Mouse (Mus musculus) embryonic facial prominence, embryonic 13.5 days (tissue): ENCODE measurements at regions not wholly inside any gene's neighbourhood (a gene's known extent, or its start where the extent isn't known, plus 50 kb on each side); places are given as distances from the start of the nearest gene placed in this dataset.
A peak's percentile ranks its signal among the peaks of the same experiment; 100 is the strongest.

Experiments used
- ATAC-seq: fragments of 200-750 bp; cut with Nextera tagmentation; 2 replicates; pipeline ENCODE4 v1.8.0; 2017; ENCODE audit warnings: low read depth; ENCODE audit not compliant: insufficient number of reproducible peaks, insufficient read depth, low FRiP score, low TSS enrichment
- H3K27ac ChIP-seq: fragments of 300-500 bp; sonication (generic); 2 replicates; pipeline ENCODE4 v1.5.1; 2015; ENCODE audit warnings: moderate library complexity, mild to moderate bottlenecking, inconsistent platforms
- H3K27me3 ChIP-seq: fragments of 300-500 bp; sonication (generic); 2 replicates; pipeline ENCODE4 v1.6.1; 2015; ENCODE audit warnings: mild to moderate bottlenecking, inconsistent platforms
- H3K36me3 ChIP-seq: fragments of 300-500 bp; sonication (generic); 2 replicates; pipeline ENCODE4 v1.6.1; 2015; ENCODE audit warnings: mild to moderate bottlenecking, inconsistent platforms
- H3K4me1 ChIP-seq: fragments of 300-500 bp; sonication (generic); 2 replicates; pipeline ENCODE4 v1.6.1; 2015; ENCODE audit warnings: inconsistent platforms
- H3K4me2 ChIP-seq: fragments of 300-500 bp; sonication (generic); 2 replicates; pipeline ENCODE4 v1.6.1; 2015; ENCODE audit warnings: moderate library complexity, mild to moderate bottlenecking, inconsistent platforms
- H3K4me3 ChIP-seq: fragments of 300-500 bp; sonication (generic); 2 replicates; pipeline ENCODE4 v1.5.1; 2015; ENCODE audit warnings: mild to moderate bottlenecking, inconsistent platforms
- H3K9ac ChIP-seq: fragments of 300-500 bp; sonication (generic); 2 replicates; pipeline ENCODE4 v1.6.1; 2015; ENCODE audit warnings: mild to moderate bottlenecking, inconsistent platforms
- H3K9me3 ChIP-seq: fragments of 300-500 bp; sonication (generic); 2 replicates; pipeline ENCODE4 v1.6.1; 2016; ENCODE audit warnings: inconsistent platforms
- WGBS: fragments of 180-500 bp; shearing (Covaris S2); methylation state at CpG from one replicate; pipeline ENCODE4 v1.1.7; 2015; ENCODE audit warnings: mixed read lengths; 5-methylcytosine and 5-hydroxymethylcytosine counted together

DNA sequence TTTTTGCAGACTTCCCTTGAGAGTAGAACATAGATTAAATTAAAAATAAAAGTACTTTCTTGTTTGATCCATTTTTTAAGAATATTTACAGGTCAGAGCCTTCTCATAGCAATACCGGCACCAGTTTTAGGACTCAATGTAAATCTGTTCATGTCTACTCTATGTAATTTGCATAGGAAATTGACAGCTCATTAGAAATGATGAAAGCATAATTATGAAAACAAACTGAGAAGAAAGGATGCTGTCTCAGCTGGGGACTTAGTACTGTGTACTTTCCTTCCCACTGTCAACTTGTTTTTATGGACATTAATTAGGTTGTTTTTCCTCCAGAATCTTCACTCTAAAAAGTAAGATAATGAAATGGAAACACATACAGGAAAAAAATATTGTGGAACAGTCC is 3344.8 kb upstream of the Gm6569 start:
- WGBS = 83% methylated on average over 1 of the region's 1 CpGs
- no peak for ATAC-seq

DNA sequence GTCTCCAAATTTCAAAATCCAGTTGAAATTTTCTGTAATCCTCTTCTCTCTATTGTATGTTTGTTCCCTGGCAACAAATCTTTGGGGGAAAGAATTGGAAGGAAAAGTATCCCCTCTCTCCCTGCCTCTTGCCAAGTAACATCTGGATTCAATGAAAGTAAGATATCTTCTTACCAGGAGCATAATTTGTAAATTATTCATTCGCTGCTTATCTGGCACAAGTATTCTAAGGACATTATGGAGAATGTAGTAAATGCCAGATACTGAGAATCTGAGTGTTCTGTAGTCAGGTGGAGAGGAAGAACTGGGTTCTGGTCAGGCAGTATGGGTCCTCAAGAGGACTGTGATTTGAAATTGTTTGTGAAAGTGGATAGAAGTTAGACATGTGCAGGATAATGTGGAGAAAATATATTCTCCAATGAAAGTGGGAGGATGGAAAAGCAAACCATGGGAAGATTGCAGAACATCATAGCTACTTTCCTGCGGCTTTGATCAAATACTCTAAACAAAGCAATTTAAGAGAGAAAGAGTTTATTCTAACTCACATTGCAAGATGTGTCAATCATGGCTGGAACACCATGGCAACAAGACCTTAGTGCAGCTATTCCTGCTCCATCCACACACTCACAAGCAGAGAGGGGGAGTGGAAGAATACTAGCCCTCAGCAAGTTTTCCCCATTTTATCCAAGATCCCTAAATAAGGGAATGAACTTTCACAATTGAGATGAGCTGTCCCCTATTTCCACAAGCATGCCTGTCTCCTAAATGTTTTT is 3327.1 kb upstream of the Gm6569 start:
- no peak for ATAC-seq
- 36% methylated on average over 2 of the region's 2 CpGs for WGBS
- H3K27ac ChIP-seq = peak overlapping the region; percentile 39; the same call in 1 of the 2 replicates

More for the DNA sequence above, 3344.8 kb upstream of the Gm6569 start:
- Histone ChIP-seq H3K36me3 (no peaks in the 10 kb centered on the region), H3K9ac (no peak overlapping the region), H3K27me3 (no peaks in the 10 kb centered on the region), H3K4me2 (no peak overlapping the region), H3K9me3 (no peaks in the 10 kb centered on the region), H3K27ac (no peak overlapping the region), H3K4me1 (no peaks in the 10 kb centered on the region), H3K4me3 (no peak overlapping the region)

DNA sequence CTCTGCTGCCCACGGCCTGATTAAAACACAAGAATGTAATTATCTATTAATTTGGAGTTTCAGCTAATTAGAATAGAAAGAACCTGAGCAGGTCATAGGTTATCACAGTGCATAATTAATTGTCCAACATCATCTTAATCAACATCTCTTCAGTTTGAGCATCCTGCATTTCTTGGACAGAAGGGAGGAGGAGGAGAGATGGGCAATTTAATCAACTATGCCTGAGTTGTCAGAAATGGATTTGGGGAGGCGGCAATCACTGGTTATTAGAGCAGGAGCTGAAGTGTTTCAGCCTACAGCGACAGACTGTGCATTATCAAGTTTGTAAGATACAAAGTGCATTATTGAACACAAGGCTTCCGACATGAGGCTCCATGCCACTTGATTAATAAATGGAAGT is 3313.8 kb upstream of the Gm6569 start:
- WGBS = 81% methylated on average over 4 of the region's 4 CpGs
- no peak overlapping the region for H3K4me3 ChIP-seq

More for the DNA sequence above, 3327.1 kb upstream of the Gm6569 start:
- Histone ChIP-seq H3K4me1 (no peaks in the 10 kb centered on the region), H3K4me3 (no peak overlapping the region), H3K9ac (no peak overlapping the region), H3K4me2 (no peak overlapping the region), H3K36me3 (no peaks in the 10 kb centered on the region), H3K27me3 (no peaks in the 10 kb centered on the region), H3K9me3 (no peaks in the 10 kb centered on the region)

DNA sequence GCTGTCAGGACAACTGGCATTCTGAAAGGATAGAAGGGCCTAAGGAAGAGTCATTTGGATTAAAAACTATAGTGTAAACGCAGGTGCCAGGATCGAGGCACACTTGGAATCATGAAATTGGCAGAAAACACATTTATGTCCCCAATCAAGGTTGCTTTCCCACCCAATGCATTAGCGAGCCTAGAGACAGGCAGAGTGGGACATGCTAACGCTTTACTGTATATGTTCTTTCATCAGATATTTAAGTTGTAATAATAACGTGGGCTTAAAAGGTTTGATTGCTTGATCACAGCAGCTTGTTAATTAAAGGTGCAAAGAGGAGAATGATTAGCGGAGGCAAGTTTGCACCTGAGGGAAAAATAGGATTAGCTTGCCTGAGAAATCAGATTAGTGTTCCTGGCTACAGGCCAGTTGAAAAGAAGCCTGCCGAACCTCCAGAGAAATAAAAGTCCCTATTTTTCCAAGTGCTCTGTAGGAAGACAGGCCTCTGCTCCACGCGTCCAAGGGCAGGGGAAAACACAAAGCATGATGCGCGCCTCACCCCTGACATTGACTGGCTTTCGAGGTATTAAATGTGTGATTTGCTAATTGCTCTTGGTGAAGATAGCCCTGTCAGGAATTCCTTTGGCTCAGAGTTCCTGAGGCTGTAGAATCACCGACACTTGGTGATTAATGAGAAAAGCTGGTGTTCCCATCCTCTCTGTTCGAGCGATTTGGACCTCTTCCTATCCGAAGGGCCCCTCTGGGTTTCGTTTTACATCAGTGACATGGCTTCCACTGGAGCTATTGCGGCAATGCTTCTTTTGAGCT is 3279.4 kb upstream of the Gm6569 start:
- H3K36me3 ChIP-seq = no peaks in the 10 kb centered on the region
- no peak for ATAC-seq
- H3K9me3 ChIP-seq = no peaks in the 10 kb centered on the region
- 47% methylated on average over 18 of the region's 18 CpGs for WGBS
- no peaks in the 10 kb centered on the region for H3K27me3 ChIP-seq
- 0 out of 2 replicates have a peak, but pooled peaks cover 5% of the 10 kb centered on the region for H3K4me1 ChIP-seq
- H3K27ac ChIP-seq = no peak overlapping the region
- H3K4me3 ChIP-seq = no peak overlapping the region
- no peak overlapping the region for H3K9ac ChIP-seq
- H3K4me2 ChIP-seq = peak overlapping the region; percentile 9; the same call in 1 of the 2 replicates

More for the DNA sequence above, 3313.8 kb upstream of the Gm6569 start:
- no peak overlapping the region for H3K27ac ChIP-seq
- ATAC-seq = no peak
- no peaks in the 10 kb centered on the region for H3K27me3 ChIP-seq
- no peak overlapping the region for H3K4me2 ChIP-seq
- H3K36me3 ChIP-seq = no peaks in the 10 kb centered on the region
- H3K9ac ChIP-seq = no peak overlapping the region
- no peaks in the 10 kb centered on the region for H3K4me1 ChIP-seq
- H3K9me3 ChIP-seq = no peaks in the 10 kb centered on the region

DNA sequence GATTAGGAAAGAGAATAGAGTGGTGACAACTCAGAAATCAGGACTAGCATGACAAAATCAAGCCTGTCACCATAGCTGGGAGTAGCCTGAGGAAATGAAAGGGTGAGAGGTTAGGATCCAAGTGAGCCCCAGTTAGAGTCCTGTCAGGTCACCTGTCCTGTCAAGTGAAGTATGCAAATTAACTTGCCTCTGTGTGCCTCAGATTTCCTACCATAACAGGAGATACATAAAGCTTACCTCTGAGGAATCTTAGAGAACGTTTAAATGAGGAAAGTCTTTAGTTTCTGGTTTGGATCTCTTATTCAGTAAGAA is 3278.8 kb upstream of the Gm6569 start:
- H3K27ac ChIP-seq = no peak overlapping the region
- no peaks in the 10 kb centered on the region for H3K36me3 ChIP-seq
- ATAC-seq = no peak
- H3K4me1 ChIP-seq = 0 out of 2 replicates have a peak, but pooled peaks cover 5% of the 10 kb centered on the region
- no peaks in the 10 kb centered on the region for H3K27me3 ChIP-seq
- H3K9me3 ChIP-seq = no peaks in the 10 kb centered on the region
- WGBS = 60% methylated on average over 1 of the region's 1 CpGs
- peak overlapping the region; percentile 9; the same call in 1 of the 2 replicates for H3K4me2 ChIP-seq
- no peak overlapping the region for H3K4me3 ChIP-seq
- H3K9ac ChIP-seq = no peak overlapping the region

DNA sequence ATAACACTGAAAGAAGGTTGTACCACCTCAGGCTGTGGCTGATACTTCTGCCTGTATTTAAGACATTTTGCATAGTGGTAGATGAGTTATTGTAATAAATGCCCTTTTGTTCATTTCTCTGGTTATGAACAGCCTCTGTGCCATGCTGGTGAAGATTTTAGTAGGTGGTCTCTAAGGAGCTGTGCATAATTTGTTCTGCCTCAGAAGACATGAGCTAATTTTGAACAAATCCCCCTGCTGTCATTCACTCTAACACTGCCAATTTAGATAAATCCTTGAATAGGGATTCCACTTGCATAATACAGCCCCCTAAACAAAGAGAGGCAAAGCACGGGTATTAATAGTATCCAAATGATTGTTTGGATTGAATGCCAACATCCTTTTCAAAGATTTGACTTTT is 3240.1 kb upstream of the Gm6569 start:
- Histone ChIP-seq H3K4me2 (no peak overlapping the region), H3K27me3 (no peaks in the 10 kb centered on the region), H3K4me3 (no peak overlapping the region), H3K4me1 (no peaks in the 10 kb centered on the region), H3K36me3 (no peaks in the 10 kb centered on the region), H3K27ac (no peak overlapping the region), H3K9me3 (no peaks in the 10 kb centered on the region), H3K9ac (no peak overlapping the region)
- WGBS = 52% methylated on average over 1 of the region's 1 CpGs
- ATAC-seq = no peak

DNA sequence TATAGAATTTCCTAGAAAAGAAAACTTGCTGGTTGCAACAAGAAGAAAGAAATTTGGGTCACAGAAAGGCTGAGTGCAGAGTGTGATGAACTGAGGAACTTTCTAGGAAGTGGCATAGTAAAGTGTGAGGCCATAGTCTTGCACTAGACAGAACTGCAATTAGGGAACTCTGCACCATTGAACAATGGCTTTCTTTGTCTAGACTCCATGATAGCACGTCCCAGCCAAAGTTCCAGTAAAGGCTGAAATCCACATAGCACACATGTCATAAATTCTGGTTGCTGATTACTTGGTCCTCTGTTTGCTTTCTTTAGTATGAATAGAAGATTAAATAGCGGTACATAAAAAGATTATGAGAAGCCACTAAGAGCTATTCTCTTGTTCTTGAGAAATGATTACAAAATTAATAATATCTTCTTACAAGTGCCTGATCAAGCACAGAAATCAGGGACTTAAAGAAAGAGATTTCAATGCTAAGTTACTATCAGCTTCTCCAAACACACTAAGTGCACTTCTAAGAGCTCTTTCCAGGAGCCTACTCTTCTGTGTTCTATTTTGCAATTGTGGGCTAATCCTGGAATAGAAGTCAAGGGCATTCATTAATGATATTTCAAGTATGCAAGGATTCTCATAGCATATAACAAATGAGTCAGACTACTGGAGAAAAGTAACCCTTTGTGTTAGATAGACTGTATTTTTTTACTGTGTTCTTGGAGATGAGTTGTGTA is 3233.4 kb upstream of the Gm6569 start:
- no peak overlapping the region for H3K27ac ChIP-seq
- ATAC-seq = no peak

DNA sequence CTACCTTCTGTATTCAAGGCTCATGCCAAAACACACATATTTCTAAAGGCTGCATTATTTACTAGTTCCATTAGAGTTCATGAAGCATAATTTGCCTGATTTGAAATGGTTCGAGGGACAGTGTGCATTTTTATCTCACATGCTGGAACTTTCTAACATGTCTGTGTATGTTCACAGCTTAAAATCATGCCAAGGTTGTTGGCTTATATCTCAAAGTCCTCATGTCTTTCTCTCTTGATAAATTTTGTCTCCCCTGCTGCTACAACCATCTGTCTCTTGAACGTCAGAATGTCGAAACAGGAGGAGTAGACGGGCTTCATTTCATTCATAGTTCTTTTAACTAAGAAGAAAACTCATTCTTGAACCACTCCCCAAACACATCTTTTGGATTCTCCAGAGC is 3229.1 kb upstream of the Gm6569 start:
- Histone ChIP-seq H3K4me3 (no peak overlapping the region), H3K27ac (no peak overlapping the region), H3K9me3 (no peaks in the 10 kb centered on the region), H3K36me3 (no peaks in the 10 kb centered on the region), H3K9ac (no peak overlapping the region), H3K4me1 (no peaks in the 10 kb centered on the region), H3K27me3 (no peaks in the 10 kb centered on the region), H3K4me2 (no peak overlapping the region)
- 90% methylated on average over 4 of the region's 4 CpGs for WGBS
- ATAC-seq = no peak

More for the DNA sequence above, 3233.4 kb upstream of the Gm6569 start:
- WGBS = 57% methylated on average over 2 of the region's 2 CpGs
- Histone ChIP-seq H3K27me3 (no peaks in the 10 kb centered on the region), H3K9me3 (no peaks in the 10 kb centered on the region), H3K36me3 (no peaks in the 10 kb centered on the region), H3K4me2 (no peak overlapping the region), H3K4me1 (no peaks in the 10 kb centered on the region), H3K4me3 (no peak overlapping the region), H3K9ac (no peak overlapping the region)

DNA sequence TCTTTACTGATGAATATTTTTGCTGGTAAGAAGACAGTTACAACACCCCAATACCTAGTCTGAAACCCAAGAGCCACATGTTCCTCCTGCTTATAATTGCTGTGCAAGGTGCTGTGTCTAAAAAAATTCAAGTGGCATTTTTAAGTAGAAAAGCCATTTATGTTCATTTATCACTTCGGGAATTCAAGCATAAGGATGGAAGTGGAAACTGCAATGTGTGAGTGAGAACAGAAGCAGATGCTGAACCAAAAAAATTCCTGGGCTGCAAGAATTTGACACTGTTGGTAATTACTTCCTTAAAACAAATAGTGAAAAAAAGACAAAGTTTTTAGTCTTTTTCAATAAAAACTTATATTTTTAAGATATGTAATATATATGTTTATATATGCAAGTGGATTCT is 3227.5 kb upstream of the Gm6569 start:
- no peaks in the 10 kb centered on the region for H3K36me3 ChIP-seq
- H3K27me3 ChIP-seq = no peaks in the 10 kb centered on the region
- no peak overlapping the region for H3K9ac ChIP-seq
- H3K4me1 ChIP-seq = no peaks in the 10 kb centered on the region
- no peak overlapping the region for H3K27ac ChIP-seq
- no peak overlapping the region for H3K4me3 ChIP-seq
- no peak overlapping the region for H3K4me2 ChIP-seq
- H3K9me3 ChIP-seq = no peaks in the 10 kb centered on the region
- ATAC-seq = no peak
- 86% methylated on average over 1 of the region's 1 CpGs for WGBS

DNA sequence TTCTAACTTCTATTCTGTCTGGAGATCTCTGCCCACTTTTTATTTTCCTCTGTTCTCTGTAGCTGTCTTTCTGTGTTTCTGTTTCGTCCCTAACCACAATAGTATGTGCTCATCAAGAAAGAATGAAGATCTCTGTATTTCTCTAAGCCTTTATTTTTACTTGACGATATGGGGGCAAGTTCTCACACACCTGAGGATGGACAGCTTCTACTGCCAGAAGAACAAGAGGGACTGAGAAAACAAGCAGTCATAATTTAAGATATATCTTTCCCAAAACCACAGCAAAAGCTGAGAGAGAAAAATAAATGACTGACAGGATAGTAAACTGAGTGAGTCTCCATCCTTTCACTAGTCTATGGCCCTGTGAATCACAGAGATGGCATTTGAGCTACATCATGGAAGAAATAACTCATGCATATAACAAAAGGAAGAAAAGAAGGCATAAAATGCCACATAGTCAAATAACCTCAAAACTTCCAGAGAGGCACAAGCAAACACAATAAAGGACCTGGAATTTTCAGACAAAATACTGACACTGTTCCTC is 3216.2 kb upstream of the Gm6569 start:
- Histone ChIP-seq H3K27me3 (no peaks in the 10 kb centered on the region), H3K4me2 (no peak overlapping the region), H3K9ac (no peak overlapping the region), H3K4me1 (no peaks in the 10 kb centered on the region), H3K27ac (no peak overlapping the region), H3K36me3 (no peaks in the 10 kb centered on the region), H3K9me3 (no peaks in the 10 kb centered on the region), H3K4me3 (no peak overlapping the region)
- ATAC-seq = no peak
- WGBS = 73% methylated on average over 2 of the region's 2 CpGs

DNA sequence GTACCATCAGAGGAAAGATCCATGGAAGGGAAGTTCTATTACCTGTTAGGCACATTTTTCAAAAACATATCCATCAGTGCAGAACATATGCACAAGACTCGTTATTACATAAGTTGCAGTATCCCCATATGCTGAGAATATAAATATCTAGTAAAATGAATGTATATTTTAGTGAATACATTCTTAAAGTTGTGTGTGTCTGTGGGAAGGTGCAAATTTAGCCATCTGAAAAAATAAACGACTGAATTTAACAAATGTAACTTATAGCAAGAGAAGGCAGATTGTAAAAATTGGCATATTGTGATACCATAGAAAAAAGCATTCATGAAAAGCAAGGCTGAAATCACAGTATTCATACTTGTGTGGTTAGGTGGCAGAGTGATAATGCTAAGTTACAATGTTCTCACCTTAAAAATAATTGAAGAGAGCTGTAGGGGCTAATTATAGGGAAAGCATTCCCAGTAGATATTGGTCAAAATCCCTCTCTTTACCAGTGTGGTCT is 3193.3 kb upstream of the Gm6569 start:
- no peak overlapping the region for H3K27ac ChIP-seq
- H3K4me1 ChIP-seq = no peaks in the 10 kb centered on the region
- ATAC-seq = no peak
- no peak overlapping the region for H3K4me3 ChIP-seq
- no peaks in the 10 kb centered on the region for H3K27me3 ChIP-seq
- 78% methylated on average over 2 of the region's 2 CpGs for WGBS
- no peak overlapping the region for H3K4me2 ChIP-seq
- no peaks in the 10 kb centered on the region for H3K9me3 ChIP-seq
- H3K36me3 ChIP-seq = no peaks in the 10 kb centered on the region
- H3K9ac ChIP-seq = no peak overlapping the region
